Mouse (Mus musculus): ENCODE results near the gene Gm2696.
A peak's percentile ranks its signal among the peaks of the same experiment; 100 is the strongest.
"Not testable (repeated sequence)": the region's sequence is repeated elsewhere in the genome, so short reads cannot be mapped to it uniquely, and the experiment has no call there.

The Gm2696 gene

DNA sequence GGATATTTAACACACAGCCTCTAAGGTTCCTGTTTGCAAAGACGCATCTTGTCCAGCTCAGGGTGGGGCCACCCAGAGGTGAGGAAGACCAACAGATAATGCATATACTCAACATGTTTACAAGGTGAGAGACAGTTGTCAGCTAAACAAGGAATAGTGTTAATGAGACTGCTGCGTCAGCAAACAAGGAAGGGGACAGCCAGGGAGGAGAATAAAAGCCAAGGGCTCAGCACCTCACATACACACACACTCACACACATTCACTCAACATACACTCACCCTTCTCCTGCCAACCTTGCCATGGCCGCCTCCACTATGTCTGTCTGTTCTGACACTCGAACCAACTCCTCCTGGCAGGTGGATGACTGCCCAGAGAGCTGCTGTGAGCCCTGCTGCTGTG lies at the start of gene Gm2696:
TSS of gene Gm2696 (plus strand) at position 301 of the 400 bp plus-strand sequence.
- DNase-seq (ENCODE audit: low spot score in 2 of 2): no peak

DNA sequence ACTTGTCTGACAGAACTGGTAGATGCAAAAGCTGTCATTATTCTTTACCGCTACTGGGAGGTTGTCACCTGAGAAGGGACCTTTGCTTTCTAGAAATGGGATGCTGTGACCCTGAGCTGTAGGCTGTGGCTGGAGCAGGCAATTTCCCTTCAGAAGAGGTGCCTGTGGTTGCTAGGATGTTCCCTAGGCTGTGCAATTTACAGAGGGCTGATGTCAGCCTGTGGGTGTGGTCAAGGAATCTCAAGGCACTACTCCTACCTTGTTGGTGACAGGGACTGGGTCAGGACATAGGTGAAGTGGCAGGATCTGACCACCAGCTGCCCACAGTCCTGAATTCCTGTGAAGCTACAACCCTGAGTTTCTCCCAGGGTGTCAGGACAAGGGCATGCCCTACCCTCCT lies 44.8 kb upstream of the Gm2696 start:
- no peak for DNase-seq (ENCODE audit: low spot score in 2 of 2)

DNA sequence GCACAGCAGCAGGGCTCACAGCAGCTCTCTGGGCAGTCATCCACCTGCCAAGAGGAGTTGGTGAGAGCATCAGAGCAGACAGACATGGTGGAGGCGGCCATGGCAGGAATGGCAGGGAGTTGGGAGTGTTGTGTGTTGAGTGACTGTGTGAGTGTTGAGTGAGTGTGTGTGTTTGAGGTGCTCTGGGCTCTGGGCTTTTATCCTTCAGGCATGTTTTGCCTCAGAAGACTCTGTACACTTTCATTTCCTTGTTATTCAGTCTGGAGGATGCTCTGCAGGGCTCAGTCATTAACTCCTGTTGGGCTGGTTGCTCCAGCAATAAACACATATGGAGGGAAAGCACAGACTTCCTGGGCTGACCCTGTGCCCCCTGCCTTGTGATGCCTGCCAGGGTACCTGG lies 43.3 kb upstream of the Gm2696 start, which contains the start of gene Gm3238:
TSS of gene Gm3238 (minus strand) at position 101 of the 400 bp plus-strand sequence.
- not testable (repeated sequence) for DNase-seq (ENCODE audit: low spot score in 2 of 2)

DNA sequence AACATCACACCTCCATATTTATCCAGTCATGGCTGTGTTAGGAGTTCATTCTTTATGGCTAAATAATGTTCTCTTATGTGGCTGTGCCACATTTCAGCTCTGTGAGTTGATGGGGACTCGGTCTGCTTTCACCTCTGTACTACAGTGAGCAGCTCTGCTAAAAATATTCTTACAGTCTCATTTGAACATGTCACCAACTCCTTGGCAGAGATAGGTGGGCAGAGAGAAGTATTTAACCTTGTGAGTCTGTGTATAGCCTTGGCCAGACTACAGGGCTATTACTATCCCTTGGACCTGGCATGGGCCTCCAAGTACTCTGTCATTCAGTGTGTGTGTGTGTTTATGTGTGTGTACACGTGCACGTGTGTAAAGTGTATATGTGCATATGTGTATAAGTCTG lies 42.3 kb upstream of the Gm2696 start:
- not testable (repeated sequence) for DNase-seq (ENCODE audit: low spot score in 2 of 2)

DNA sequence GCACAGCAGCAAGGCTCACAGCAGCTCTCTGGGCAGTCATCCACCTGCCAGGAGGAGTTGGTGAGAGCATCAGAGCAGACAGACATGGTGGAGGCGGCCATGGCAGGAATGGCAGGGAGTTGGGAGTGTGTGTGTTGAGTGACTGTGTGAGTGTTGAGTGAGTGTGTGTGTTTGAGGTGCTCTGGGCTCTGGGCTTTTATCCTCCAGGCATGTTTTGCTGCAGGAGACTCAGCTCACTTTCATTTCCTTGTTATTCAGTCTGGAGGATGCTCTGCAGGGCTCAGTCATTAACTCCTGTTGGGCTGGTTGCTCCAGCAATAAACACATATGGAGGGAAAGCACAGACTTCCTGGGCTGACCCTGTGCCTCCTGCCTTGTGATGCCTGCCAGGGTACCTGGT lies 37.6 kb upstream of the Gm2696 start, which contains the start of gene Gm7138:
TSS of gene Gm7138 (minus strand) at position 101 of the 400 bp plus-strand sequence.
- not testable (repeated sequence) for DNase-seq (ENCODE audit: low spot score in 2 of 2)

DNA sequence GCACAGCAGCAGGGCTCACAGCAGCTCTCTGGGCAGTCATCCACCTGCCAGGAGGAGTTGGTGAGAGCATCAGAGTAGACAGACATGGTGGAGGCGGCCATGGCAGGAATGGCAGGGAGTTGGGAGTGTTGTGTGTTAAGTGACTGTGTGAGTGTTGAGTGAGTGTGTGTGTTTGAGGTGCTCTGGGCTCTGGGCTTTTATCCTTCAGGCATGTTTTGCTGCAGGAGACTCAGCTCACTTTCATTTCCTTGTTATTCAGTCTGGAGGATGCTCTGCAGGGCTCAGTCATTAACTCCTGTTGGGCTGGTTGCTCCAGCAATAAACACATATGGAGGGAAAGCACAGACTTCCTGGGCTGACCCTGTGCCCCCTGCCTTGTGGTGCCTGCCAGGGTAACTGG lies 32.0 kb upstream of the Gm2696 start, which contains the start of gene Gm3250:
TSS of gene Gm3250 (minus strand) at position 101 of the 400 bp plus-strand sequence.
- not testable (repeated sequence) for DNase-seq (ENCODE audit: low spot score in 2 of 2)

DNA sequence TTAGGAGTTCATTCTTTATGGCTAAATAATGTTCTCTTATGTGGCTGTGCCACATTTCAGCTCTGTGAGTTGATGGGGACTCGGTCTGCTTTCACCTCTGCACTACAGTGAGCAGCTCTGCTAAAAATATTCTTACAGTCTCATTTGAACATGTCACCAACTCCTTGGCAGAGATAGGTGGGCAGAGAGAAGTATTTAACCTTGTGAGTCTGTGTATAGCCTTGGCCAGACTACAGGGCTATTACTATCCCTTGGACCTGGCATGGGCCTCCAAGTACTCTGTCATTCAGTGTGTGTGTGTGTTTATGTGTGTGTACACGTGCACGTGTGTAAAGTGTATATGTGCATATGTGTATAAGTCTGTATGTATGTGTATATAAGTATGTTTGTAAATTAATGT lies 31.1 kb upstream of the Gm2696 start:
- not testable (repeated sequence) for DNase-seq (ENCODE audit: low spot score in 2 of 2)

DNA sequence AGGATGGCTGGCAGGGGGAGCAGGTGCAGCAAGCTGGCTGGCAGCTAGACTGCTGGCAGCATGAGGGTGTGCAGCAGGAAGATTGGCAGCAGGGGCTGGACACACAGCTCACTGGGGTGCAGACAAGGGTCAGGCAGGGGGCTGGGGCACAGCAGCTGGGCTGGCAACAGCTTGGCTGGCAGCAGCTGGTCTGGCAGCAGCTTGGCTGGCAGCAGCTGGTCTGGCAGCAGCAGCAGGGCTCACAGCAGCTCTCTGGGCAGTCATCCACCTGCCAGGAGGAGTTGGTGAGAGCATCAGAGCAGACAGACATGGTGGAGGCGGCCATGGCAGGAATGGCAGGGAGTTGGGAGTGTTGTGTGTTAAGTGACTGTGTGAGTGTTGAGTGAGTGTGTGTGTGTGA lies 26.6 kb upstream of the Gm2696 start, which contains the start of gene Gm7137:
TSS of gene Gm7137 (minus strand) at position 325 of the 400 bp plus-strand sequence.
- not testable (repeated sequence) for DNase-seq (ENCODE audit: low spot score in 2 of 2)

DNA sequence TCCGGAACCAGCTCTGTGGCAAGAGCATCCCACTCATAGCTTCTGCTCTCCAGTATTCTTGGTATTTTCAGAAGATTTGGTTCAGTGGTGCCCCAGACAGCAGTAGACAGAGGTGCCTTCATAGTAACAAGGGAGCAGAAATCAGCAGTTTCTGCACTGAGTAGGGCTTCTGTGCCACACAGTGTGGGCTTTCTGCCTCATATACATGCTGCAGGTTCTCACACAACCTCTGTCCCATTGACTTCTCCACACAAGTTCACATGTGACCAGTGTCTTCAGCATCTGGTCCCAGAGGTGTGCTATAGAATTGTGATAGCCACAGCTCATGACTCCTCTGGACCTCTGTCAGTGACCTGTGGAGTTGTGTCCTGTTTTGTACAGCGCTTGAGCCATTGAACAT lies 25.9 kb upstream of the Gm2696 start:
- DNase-seq (ENCODE audit: low spot score in 2 of 2): no peak

DNA sequence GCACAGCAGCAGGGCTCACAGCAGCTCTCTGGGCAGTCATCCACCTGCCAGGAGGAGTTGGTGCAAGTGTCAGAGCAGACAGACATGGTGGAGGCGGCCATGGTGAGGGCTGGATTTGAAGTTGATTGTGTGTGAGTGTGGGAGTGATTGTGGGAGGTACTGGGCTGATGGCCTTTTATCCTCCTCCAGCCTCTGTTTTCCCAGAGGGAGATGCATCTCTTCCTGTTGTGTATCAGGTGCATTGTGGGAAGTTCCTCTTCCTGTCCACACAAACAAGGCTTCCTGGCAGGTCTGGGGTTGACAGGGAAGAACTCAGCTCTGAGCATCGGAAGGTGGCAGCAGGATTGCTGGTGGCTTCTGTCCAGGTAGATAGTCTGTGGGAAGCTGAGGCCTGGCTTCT lies 19.5 kb upstream of the Gm2696 start, which contains the start of gene Gm9639:
TSS of gene Gm9639 (minus strand) at position 101 of the 400 bp plus-strand sequence.
- DNase-seq (ENCODE audit: low spot score in 2 of 2): no peak

DNA sequence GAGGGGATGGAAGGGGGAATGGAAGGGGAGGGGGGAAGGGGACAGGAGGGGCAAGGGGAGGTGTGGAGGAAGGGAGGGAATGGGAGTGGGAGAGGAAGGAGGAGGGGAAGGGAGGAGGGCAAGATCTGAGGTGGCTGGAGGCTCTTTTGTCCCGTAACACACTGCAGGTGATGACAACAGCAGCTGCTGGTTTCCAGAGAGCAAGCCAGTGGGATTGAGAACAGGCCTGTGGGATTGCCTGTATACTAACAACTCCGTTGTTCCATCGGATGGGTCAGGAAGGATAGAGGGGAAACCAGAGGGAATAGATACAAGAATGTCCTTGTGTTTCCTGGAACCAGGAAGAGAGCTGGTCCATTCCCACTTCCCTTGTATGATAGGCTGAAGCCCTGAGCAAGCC lies 16.8 kb upstream of the Gm2696 start:
- no peak for DNase-seq (ENCODE audit: low spot score in 2 of 2)

DNA sequence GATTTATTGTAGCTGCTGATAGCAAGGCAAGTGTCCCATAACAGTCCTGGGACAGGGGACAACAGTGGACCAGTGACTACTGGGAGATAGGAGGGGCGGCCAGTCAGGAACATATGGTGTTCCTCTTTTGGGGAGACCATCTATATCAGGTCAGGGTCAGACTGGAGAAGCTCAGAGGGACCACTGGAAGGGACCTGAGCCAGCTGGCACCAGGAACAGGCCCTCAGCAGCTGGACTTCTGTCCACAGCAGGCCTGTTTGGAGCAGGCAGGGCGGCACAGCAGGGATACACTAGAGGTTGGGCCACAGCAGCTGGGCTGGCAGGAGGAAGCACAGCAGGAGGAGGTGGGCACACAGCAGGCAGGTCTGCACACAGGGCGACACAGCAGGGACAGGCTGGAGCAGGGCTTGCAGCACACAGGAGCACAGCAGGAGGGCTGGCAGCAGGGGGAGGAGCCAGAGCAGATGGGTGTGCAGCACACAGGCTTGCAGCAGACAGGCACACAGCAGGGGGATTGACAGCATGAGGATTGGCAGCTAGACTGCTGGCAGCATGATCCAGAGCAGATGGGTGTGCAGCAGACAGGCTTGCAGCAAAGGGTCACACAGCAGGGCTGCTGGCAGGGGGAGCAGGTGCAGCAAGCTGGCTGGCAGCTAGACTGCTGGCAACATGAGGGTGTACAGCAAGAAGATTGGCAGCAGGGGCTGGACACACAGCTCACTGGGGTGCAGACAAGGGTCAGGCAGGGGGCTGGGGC lies 16.1 kb upstream of the Gm2696 start:
- DNase-seq (ENCODE audit: low spot score in 2 of 2): not testable (repeated sequence)

DNA sequence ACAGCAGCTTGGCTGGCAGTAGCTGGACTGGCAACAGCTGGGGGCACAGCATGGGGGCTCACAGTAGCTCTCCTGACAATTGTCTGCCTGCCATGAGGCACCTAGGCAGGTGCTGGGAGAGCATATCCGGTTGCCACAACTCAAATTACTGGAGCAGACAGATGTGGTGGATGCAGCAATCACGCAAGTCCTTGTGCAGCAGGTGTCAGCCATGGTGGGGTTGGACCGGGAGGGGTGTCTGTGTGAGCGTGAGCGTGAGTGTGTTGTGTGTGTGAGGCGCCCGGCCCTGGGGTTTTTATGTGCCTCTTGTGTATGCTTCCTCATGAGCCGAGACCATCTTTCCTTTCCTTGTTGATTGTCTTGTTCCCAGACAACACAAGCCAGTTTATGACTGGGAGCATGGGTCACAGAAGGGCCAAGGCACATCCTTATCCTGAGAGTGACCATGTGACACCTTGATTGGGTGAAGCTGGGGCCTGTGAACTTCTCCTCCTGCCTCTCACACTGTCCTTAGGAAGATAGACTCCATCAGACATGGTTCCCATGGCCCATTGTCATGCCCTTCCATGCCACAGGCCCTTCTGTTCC lies 15.5 kb upstream of the Gm2696 start, which contains the start of gene Gm19668:
TSS of gene Gm19668 (minus strand) at position 213 of the 588 bp plus-strand sequence.
- no peak for DNase-seq (ENCODE audit: low spot score in 2 of 2)

DNA sequence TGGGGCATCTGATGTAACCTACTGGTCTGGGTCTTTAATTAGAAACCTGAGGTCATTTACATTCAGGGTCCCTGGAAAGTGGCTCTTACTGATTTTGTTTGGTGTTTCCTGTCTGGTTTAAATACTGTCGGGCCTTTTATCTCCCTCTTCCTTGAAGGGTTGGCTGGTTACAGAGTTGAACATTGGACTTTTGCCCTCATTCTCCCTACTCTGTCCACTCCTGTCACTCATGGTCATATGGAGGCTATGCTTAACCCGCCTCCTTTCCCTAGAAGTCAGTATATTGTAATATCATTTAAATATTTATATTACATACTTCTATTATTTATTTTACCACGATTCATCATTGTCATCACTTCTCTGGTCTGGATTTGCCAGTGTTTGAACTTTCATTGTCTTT lies 10.4 kb upstream of the Gm2696 start:
- DNase-seq (ENCODE audit: low spot score in 2 of 2): no peak

DNA sequence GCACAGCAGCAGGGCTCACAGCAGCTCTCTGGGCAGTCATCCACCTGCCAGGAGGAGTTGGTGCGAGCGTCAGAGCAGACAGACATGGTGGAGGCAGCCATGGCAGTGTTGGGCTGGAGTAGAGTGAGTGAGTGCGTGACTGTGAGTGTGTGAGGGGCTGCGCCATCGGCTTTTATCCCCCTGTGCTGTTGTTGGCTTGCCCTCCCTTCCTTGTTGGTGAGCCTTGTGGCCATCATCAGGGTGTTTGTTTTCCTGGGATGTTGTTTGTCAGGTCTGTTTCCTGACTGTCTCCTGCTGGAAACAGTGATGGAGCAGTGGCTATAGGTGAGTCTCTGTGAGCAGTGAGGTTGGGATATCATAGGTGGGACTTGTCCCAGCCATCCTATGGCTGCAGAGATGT lies 2.7 kb upstream of the Gm2696 start, which contains the start of gene Gm9507:
TSS of gene Gm9507 (minus strand) at position 101 of the 400 bp plus-strand sequence.
- no peak for DNase-seq (ENCODE audit: low spot score in 2 of 2)

DNA sequence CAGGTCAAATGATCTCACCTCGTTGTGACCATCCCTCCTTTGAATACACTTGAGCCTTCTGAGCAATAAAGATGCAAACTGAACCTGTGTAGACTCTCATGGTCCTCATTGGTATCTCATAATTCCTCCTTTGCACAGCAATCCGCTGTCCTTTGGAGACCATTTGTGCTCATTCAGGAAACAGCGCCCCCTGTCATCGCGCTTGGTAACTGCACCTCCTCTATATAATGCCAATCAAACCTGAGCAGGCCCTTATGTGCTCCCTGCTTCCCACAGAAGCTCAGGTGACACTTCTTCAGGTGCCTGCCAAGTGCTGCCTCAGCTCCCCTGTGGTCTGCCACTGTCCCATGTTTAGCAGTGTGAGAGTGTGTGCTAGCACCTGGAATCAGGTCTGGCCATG lies 1.0 kb downstream of the Gm2696 start:
- DNase-seq (ENCODE audit: low spot score in 2 of 2): peak; percentile 14 to 50

DNA sequence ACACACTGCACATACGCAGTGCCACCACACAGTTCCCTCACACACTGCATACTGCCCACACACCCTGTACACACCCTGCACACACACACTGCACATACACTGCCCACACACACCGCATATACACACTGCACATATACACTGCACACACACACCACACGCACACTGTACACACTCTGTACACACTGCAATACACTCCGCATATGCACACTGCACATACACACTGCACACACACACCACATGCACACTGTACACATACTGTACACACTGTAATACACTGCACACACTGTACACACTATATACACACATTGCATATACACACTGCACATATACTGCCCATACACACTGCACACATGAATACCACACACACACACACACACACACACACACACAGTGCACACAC lies 4.0 kb downstream of the Gm2696 start:
- DNase-seq (ENCODE audit: low spot score in 2 of 2): no peak

DNA sequence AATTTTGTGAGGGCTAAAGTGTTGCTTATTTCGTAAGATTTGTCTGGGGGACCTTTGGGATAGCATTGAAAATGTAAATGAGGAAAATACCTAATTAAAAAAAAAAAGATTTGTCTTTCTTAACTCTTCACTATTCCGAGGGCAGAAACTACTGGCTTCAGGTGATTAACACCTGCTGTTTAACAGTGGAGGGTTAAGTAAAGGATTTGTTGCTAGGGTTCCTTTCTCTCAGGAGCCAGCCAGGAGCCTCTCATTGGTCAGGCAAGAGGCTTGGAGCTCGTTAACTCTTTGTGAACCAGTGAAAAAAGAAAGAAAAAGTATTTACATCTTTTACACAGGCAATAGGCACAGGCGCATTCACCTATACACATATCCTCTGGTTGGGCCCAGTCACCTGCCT lies 4.7 kb downstream of the Gm2696 start:
- DNase-seq (ENCODE audit: low spot score in 2 of 2): no peak

DNA sequence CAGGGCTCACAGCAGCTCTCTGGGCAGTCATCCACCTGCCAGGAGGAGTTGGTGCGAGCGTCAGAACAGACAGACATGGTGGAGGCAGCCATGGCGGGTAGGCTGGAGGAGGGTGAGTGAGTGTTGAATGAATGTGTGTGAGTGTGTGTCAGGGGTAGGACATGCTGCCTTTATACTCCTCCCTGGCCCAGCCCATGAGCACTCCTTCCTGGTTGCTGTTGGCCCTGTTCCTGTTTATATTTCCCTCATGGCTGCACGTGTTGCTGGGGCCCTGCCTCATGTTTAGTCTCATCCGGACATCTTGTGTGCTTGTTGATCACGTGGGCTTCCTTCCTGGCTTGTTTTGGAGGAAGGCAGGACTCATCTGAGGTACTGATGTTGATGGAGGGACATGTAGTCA lies 12.5 kb downstream of the Gm2696 start, which contains the start of gene Krtap10-4:
TSS of gene Krtap10-4 (minus strand) at position 145 of the 400 bp plus-strand sequence.
- no peak for DNase-seq (ENCODE audit: low spot score in 2 of 2)

DNA sequence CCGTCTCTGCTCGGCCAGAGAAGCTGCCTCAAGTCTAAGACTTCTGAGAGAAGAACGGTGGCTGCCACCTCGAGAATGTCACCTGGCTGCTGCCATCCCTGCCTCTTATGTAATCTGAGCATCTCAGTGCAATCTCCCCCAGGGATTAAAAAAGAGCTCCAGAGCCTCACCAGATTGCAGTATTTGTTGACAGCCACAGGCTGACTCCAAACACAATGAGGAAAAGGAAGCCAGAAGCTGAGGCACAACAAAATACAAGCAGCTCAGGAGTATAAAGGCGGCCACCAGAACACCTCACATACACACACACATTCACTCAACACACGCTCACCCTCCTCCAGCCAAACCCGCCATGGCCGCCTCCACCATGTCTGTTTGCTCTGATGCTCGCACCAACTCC lies 21.2 kb downstream of the Gm2696 start, which contains the start of gene Krtap10-10:
TSS of gene Krtap10-10 (plus strand) at position 301 of the 400 bp plus-strand sequence.
- no peak for DNase-seq (ENCODE audit: low spot score in 2 of 2)

DNA sequence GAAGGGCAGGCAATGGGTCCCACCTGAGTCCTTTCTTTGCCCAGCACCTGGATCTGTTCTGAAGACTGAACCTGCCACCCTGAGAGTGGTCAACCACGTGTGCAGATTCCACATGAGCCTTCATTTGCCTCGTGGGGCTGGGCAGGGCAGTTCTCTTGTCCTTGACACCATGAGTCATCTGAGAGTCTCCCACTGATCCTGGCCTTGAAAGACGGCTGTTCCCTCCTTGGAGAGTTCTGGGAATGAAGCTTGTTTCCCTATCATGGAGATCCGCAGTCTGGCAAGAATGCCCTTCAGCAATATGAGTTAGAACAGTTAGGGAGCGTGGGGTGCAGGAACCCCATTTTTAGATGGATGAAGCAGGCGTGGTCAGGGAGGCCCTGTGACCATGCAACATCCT lies 24.5 kb downstream of the Gm2696 start:
- no peak for DNase-seq (ENCODE audit: low spot score in 2 of 2)

DNA sequence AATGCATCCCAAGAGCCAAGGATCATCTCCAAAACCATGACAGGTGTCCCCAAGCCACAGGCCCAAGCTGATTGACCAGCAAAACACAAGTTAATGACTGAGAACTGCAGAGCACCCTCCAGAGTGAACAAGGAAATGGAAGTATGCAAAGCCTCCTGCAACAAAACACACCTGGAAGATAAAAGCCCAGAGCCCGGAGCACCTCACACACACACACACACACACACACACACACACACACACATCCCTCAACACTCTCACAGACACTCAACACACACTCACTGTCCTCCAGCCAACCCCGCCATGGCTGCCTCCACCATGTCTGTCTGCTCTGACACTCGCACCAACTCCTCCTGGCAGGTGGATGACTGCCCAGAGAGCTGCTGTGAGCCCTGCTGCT lies 32.0 kb downstream of the Gm2696 start, which contains the start of gene Gm36176:
TSS of gene Gm36176 (plus strand) at position 301 of the 400 bp plus-strand sequence.
- DNase-seq (ENCODE audit: low spot score in 2 of 2): no peak
